Mouse (Mus musculus): Measurements from ENCODE around the gene Ina. TPM values are rescaled to one million over a fixed set of nuclear protein-coding genes. Genes with fewer than 3 reads are reported as not detected.

The Ina gene
- polyA plus RNA-seq, 1 experiment from 2014 or later, result not detected

- Histone ChIP-seq H3K9me3 (ENCODE audit: low read length) (no peaks in the 10 kb centered on the region), H3K4me1 (ENCODE audit: insufficient read depth) (peaks cover 38% of the 10 kb centered on the region), H3K27ac (ENCODE audit: low read depth) (peak overlapping the region; percentile 84), H3K36me3 (replicated peaks; ENCODE audit: insufficient read depth, low read length) (no peaks in the 10 kb centered on the region; the same call in 1 of the 2 replicates), H3K9ac (replicated peaks) (no peak overlapping the region), H3K4me2 (ENCODE audit: low read depth, low read length) (peak overlapping the region; percentile 45), H3K4me3 (ENCODE audit: low read depth, low read length) (no peak overlapping the region), H3K27me3 (ENCODE audit: insufficient read depth, low read length) (no peaks in the 10 kb centered on the region)
- DNase-seq (no peak), ATAC-seq (peak; percentile 35)
- 43% methylated on average over 13 of the region's 13 CpGs for WGBS (ENCODE audit: insufficient replicate concordance)
- TF ChIP-seq EP300 (IDR thresholded peaks at IDR 0.05; ENCODE audit: low read depth) (no peak), CTCF (IDR thresholded peaks at IDR 0.05; ENCODE audit: low read depth) (no peak)
Observed at GRCm38 (mm10) chr19:46970121-46970729, 44.3 kb upstream of the Ina start.

- peak; percentile 70 for ATAC-seq
Observed at GRCm38 (mm10) chr19:46971051-46971689, 43.3 kb upstream of the Ina start.

GRCm38 (mm10) chr19:46971712-46972111 is 42.8 kb upstream of the Ina start:
- H3K27ac ChIP-seq (ENCODE audit: low read depth), result peak overlapping the region; percentile 87
- H3K27me3 ChIP-seq (ENCODE audit: insufficient read depth, low read length), result no peaks in the 10 kb centered on the region
- no peak overlapping the region for H3K4me3 ChIP-seq (ENCODE audit: low read depth, low read length)
- H3K4me1 ChIP-seq (ENCODE audit: insufficient read depth), result peaks cover 35% of the 10 kb centered on the region
- H3K4me2 ChIP-seq (ENCODE audit: low read depth, low read length), result no peak overlapping the region
- ATAC-seq (no peak), DNase-seq (no peak)
- 71% methylated on average over 9 of the region's 9 CpGs for WGBS (ENCODE audit: insufficient replicate concordance)
- no peaks in the 10 kb centered on the region; the same call in 1 of the 2 replicates for H3K36me3 ChIP-seq (replicated peaks; ENCODE audit: insufficient read depth, low read length)
- no peak for TF ChIP-seq CTCF (IDR thresholded peaks at IDR 0.05; ENCODE audit: low read depth)
- no peak for TF ChIP-seq EP300 (IDR thresholded peaks at IDR 0.05; ENCODE audit: low read depth)
- no peak overlapping the region for H3K9ac ChIP-seq (replicated peaks)
- H3K9me3 ChIP-seq (ENCODE audit: low read length), result no peaks in the 10 kb centered on the region

More at GRCm38 (mm10) chr19:46971051-46971689, 43.3 kb upstream of the Ina start:
- Histone ChIP-seq H3K4me3 (ENCODE audit: low read depth, low read length) (no peak overlapping the region), H3K9me3 (ENCODE audit: low read length) (no peaks in the 10 kb centered on the region), H3K9ac (replicated peaks) (no peak overlapping the region), H3K27me3 (ENCODE audit: insufficient read depth, low read length) (no peaks in the 10 kb centered on the region), H3K4me2 (ENCODE audit: low read depth, low read length) (no peak overlapping the region), H3K36me3 (replicated peaks; ENCODE audit: insufficient read depth, low read length) (no peaks in the 10 kb centered on the region; the same call in 1 of the 2 replicates), H3K4me1 (ENCODE audit: insufficient read depth) (peaks cover 38% of the 10 kb centered on the region), H3K27ac (ENCODE audit: low read depth) (peak overlapping the region; percentile 87)
- no peak for TF ChIP-seq EP300 (IDR thresholded peaks at IDR 0.05; ENCODE audit: low read depth)
- TF ChIP-seq CTCF (IDR thresholded peaks at IDR 0.05; ENCODE audit: low read depth), result no peak
- DNase-seq, result no peak
- WGBS (ENCODE audit: insufficient replicate concordance), result 70% methylated on average over 8 of the region's 8 CpGs

- H3K9me3 ChIP-seq (ENCODE audit: low read length), result no peaks in the 10 kb centered on the region
- no peak overlapping the region for H3K4me3 ChIP-seq (ENCODE audit: low read depth, low read length)
- no peaks in the 10 kb centered on the region for H3K36me3 ChIP-seq (replicated peaks; ENCODE audit: insufficient read depth, low read length)
- H3K27me3 ChIP-seq (ENCODE audit: insufficient read depth, low read length), result no peaks in the 10 kb centered on the region
- no peak for TF ChIP-seq CTCF (IDR thresholded peaks at IDR 0.05; ENCODE audit: low read depth)
- no peak for TF ChIP-seq EP300 (IDR thresholded peaks at IDR 0.05; ENCODE audit: low read depth)
- no peak overlapping the region for H3K9ac ChIP-seq (replicated peaks)
- peaks cover 35% of the 10 kb centered on the region for H3K4me1 ChIP-seq (ENCODE audit: insufficient read depth)
- 89% methylated on average over 3 of the region's 3 CpGs for WGBS (ENCODE audit: insufficient replicate concordance)
- no peak for ATAC-seq
- no peak for DNase-seq
- H3K4me2 ChIP-seq (ENCODE audit: low read depth, low read length), result no peak overlapping the region
- peak overlapping the region; percentile 87; the same call in 1 of the 2 replicates for H3K27ac ChIP-seq (ENCODE audit: low read depth)
Observed at GRCm38 (mm10) chr19:46972159-46972558, 42.3 kb upstream of the Ina start.

GRCm38 (mm10) chr19:46975565-46975964 is 38.9 kb upstream of the Ina start:
- 64% methylated on average over 4 of the region's 4 CpGs for WGBS (ENCODE audit: insufficient replicate concordance)
- Histone ChIP-seq H3K9me3 (ENCODE audit: low read length) (no peaks in the 10 kb centered on the region), H3K4me1 (ENCODE audit: insufficient read depth) (peaks cover 21% of the 10 kb centered on the region), H3K4me2 (ENCODE audit: low read depth, low read length) (no peak overlapping the region), H3K36me3 (replicated peaks; ENCODE audit: insufficient read depth, low read length) (no peaks in the 10 kb centered on the region), H3K9ac (replicated peaks) (no peak overlapping the region), H3K27me3 (ENCODE audit: insufficient read depth, low read length) (no peaks in the 10 kb centered on the region), H3K4me3 (ENCODE audit: low read depth, low read length) (no peak overlapping the region), H3K27ac (ENCODE audit: low read depth) (no peak overlapping the region)
- TF ChIP-seq EP300 (IDR thresholded peaks at IDR 0.05; ENCODE audit: low read depth) (no peak), CTCF (IDR thresholded peaks at IDR 0.05; ENCODE audit: low read depth) (no peak)
- DNase-seq, result no peak
- no peak for ATAC-seq

- DNase-seq, result no peak
- no peak overlapping the region for H3K4me2 ChIP-seq (ENCODE audit: low read depth, low read length)
- H3K9ac ChIP-seq (replicated peaks), result no peak overlapping the region
- H3K27ac ChIP-seq (ENCODE audit: low read depth), result no peak overlapping the region
- no peak for ATAC-seq
- H3K4me1 ChIP-seq (ENCODE audit: insufficient read depth), result peaks cover 21% of the 10 kb centered on the region
- 73% methylated on average over 8 of the region's 8 CpGs for WGBS (ENCODE audit: insufficient replicate concordance)
- H3K4me3 ChIP-seq (ENCODE audit: low read depth, low read length), result no peak overlapping the region
- no peaks in the 10 kb centered on the region for H3K36me3 ChIP-seq (replicated peaks; ENCODE audit: insufficient read depth, low read length)
- H3K9me3 ChIP-seq (ENCODE audit: low read length), result no peaks in the 10 kb centered on the region
- TF ChIP-seq EP300 (IDR thresholded peaks at IDR 0.05; ENCODE audit: low read depth), result no peak
- TF ChIP-seq CTCF (IDR thresholded peaks at IDR 0.05; ENCODE audit: low read depth), result no peak
- no peaks in the 10 kb centered on the region for H3K27me3 ChIP-seq (ENCODE audit: insufficient read depth, low read length)
Observed at GRCm38 (mm10) chr19:46975997-46976396, 38.5 kb upstream of the Ina start.

All from liver, postnatal 0 days (tissue).